Mouse (Mus musculus): ENCODE measurements around the gene Rnf5. TPM values are rescaled to one million over a fixed set of nuclear protein-coding genes. Genes with fewer than 3 reads are reported as not detected.
A peak's percentile ranks its signal among the peaks of the same experiment; 100 is the strongest.

The Rnf5 gene
- polyA plus RNA-seq, 1 experiment from 2014 or later: 104 TPM

- Histone ChIP-seq H3K27ac (ENCODE audit: low read length) (peak overlapping the region; percentile 93; the same call in 1 of the 2 replicates), H3K4me3 (ENCODE audit: low read depth, low read length) (peak overlapping the region; percentile 73), H3K4me1 (ENCODE audit: control insufficient read depth, insufficient read depth, low read length) (peaks cover 27% of the 10 kb centered on the region), H3K9me3 (ENCODE audit: control insufficient read depth, low read depth, low read length) (no peaks in the 10 kb centered on the region), H3K27me3 (ENCODE audit: control insufficient read depth, insufficient read depth, low read length) (no peaks in the 10 kb centered on the region), H3K4me2 (replicated peaks; ENCODE audit: low read depth, low read length) (peak overlapping the region; percentile 95), H3K36me3 (ENCODE audit: control insufficient read depth, insufficient read depth, low read length) (peaks cover 14% of the 10 kb centered on the region), H3K9ac (replicated peaks; ENCODE audit: low read depth, low read length) (peak overlapping the region; percentile 96)
- no peak for ATAC-seq (ENCODE audit: insufficient number of reproducible peaks, insufficient read depth, low FRiP score, low read depth)
- WGBS: 10% methylated on average over 32 of the region's 32 CpGs
These were observed 2.9 kb upstream of the Rnf5 start for GRCm38 (mm10) chr17:34606186-34607039.

- Histone ChIP-seq H3K27ac (ENCODE audit: low read length) (peak overlapping the region; percentile 93), H3K4me2 (replicated peaks; ENCODE audit: low read depth, low read length) (peak overlapping the region; percentile 95), H3K36me3 (ENCODE audit: control insufficient read depth, insufficient read depth, low read length) (peaks cover 8% of the 10 kb centered on the region; the same call in 1 of the 2 replicates), H3K9ac (replicated peaks; ENCODE audit: low read depth, low read length) (peak overlapping the region; percentile 96), H3K9me3 (ENCODE audit: control insufficient read depth, low read depth, low read length) (no peaks in the 10 kb centered on the region), H3K4me3 (ENCODE audit: low read depth, low read length) (peak overlapping the region; percentile 73), H3K4me1 (ENCODE audit: control insufficient read depth, insufficient read depth, low read length) (peaks cover 27% of the 10 kb centered on the region), H3K27me3 (ENCODE audit: control insufficient read depth, insufficient read depth, low read length) (no peaks in the 10 kb centered on the region)
- under 1% methylated on average over 29 of the region's 30 CpGs for WGBS
- peak; percentile 30 for ATAC-seq (ENCODE audit: insufficient number of reproducible peaks, insufficient read depth, low FRiP score, low read depth)
These were observed 2.1 kb upstream of the Rnf5 start for GRCm38 (mm10) chr17:34605609-34606008.

- Histone ChIP-seq H3K4me3 (ENCODE audit: low read depth, low read length) (peak overlapping the region; percentile 73), H3K36me3 (ENCODE audit: control insufficient read depth, insufficient read depth, low read length) (peaks cover 9% of the 10 kb centered on the region; the same call in 1 of the 2 replicates), H3K4me1 (ENCODE audit: control insufficient read depth, insufficient read depth, low read length) (peaks cover 27% of the 10 kb centered on the region), H3K27ac (ENCODE audit: low read length) (peak overlapping the region; percentile 93), H3K9ac (replicated peaks; ENCODE audit: low read depth, low read length) (peak overlapping the region; percentile 41), H3K27me3 (ENCODE audit: control insufficient read depth, insufficient read depth, low read length) (no peaks in the 10 kb centered on the region), H3K4me2 (replicated peaks; ENCODE audit: low read depth, low read length) (peak overlapping the region; percentile 95), H3K9me3 (ENCODE audit: control insufficient read depth, low read depth, low read length) (no peaks in the 10 kb centered on the region)
- 16% methylated on average over 24 of the region's 24 CpGs for WGBS
- 0 out of 2 replicates have a peak, but pooled peaks have one; percentile 0 for ATAC-seq (ENCODE audit: insufficient number of reproducible peaks, insufficient read depth, low FRiP score, low read depth)
These were observed 1.2 kb upstream of the Rnf5 start for GRCm38 (mm10) chr17:34604511-34605237.

DNA sequence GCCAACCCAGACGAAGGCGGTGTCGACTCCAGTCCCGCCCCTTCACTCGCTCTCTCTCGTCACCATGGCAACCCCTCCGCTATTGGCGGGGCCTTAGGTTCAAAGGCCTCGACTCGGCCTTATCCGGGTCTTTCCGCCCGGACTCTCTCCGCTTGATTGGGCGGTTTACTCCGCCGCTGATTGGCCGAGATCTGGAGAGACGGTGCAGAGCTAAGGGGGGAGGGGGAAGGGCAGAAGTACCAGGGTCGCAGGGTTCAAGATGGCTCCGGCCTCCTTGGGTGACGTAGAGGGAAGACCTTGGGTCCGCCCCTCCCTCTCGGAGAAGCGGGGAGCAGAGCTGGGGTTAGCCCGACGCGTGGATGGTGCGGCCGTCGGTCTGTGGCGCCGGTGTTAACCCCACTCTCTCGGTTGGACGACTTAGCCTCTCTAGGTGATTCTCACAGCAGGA is 595 bp upstream of the Rnf5 start, which contains the start of gene Agpat1:
TSS of gene Agpat1 (plus strand) at position 202 of the 448 bp plus-strand sequence.
- peak within 1 kb of the TSS; percentile 84 for H3K9ac ChIP-seq (replicated peaks; ENCODE audit: low read depth, low read length)
- no peaks in the 10 kb centered on the region for H3K27me3 ChIP-seq (ENCODE audit: control insufficient read depth, insufficient read depth, low read length)
- H3K4me2 ChIP-seq (replicated peaks; ENCODE audit: low read depth, low read length): peak within 1 kb of the TSS; percentile 95
- peaks cover 27% of the 10 kb centered on the region for H3K4me1 ChIP-seq (ENCODE audit: control insufficient read depth, insufficient read depth, low read length)
- no peaks in the 10 kb centered on the region for H3K9me3 ChIP-seq (ENCODE audit: control insufficient read depth, low read depth, low read length)
- H3K4me3 ChIP-seq (ENCODE audit: low read depth, low read length): peak within 1 kb of the TSS; percentile 76
- H3K27ac ChIP-seq (ENCODE audit: low read length): peak within 1 kb of the TSS; percentile 93
- H3K36me3 ChIP-seq (ENCODE audit: control insufficient read depth, insufficient read depth, low read length): peaks cover 9% of the 10 kb centered on the region; the same call in 1 of the 2 replicates
- ATAC-seq (ENCODE audit: insufficient number of reproducible peaks, insufficient read depth, low FRiP score, low read depth): peak; percentile 89
- under 1% methylated on average over 33 of the region's 35 CpGs for WGBS

GRCm38 (mm10) chr17:34601796-34602195 is 1.7 kb downstream of the Rnf5 start:
- WGBS: 88% methylated on average over 12 of the region's 12 CpGs
- ATAC-seq (ENCODE audit: insufficient number of reproducible peaks, insufficient read depth, low FRiP score, low read depth): no peak

GRCm38 (mm10) chr17:34599891-34600290 is 3.6 kb downstream of the Rnf5 start:
- 79% methylated on average over 9 of the region's 9 CpGs for WGBS
- Histone ChIP-seq H3K4me1 (ENCODE audit: control insufficient read depth, insufficient read depth, low read length) (peaks cover 31% of the 10 kb centered on the region; the same call in 1 of the 2 replicates), H3K4me2 (replicated peaks; ENCODE audit: low read depth, low read length) (no peak overlapping the region), H3K9me3 (ENCODE audit: control insufficient read depth, low read depth, low read length) (no peaks in the 10 kb centered on the region), H3K27me3 (ENCODE audit: control insufficient read depth, insufficient read depth, low read length) (no peaks in the 10 kb centered on the region), H3K9ac (replicated peaks; ENCODE audit: low read depth, low read length) (no peak overlapping the region), H3K36me3 (ENCODE audit: control insufficient read depth, insufficient read depth, low read length) (peaks cover 21% of the 10 kb centered on the region; the same call in 1 of the 2 replicates), H3K4me3 (ENCODE audit: low read depth, low read length) (no peak overlapping the region), H3K27ac (ENCODE audit: low read length) (no peak overlapping the region)
- ATAC-seq (ENCODE audit: insufficient number of reproducible peaks, insufficient read depth, low FRiP score, low read depth): no peak

More at GRCm38 (mm10) chr17:34601796-34602195, 1.7 kb downstream of the Rnf5 start:
- Histone ChIP-seq H3K27ac (ENCODE audit: low read length) (no peak overlapping the region), H3K27me3 (ENCODE audit: control insufficient read depth, insufficient read depth, low read length) (no peaks in the 10 kb centered on the region), H3K4me1 (ENCODE audit: control insufficient read depth, insufficient read depth, low read length) (peaks cover 32% of the 10 kb centered on the region), H3K9ac (replicated peaks; ENCODE audit: low read depth, low read length) (no peak overlapping the region; the same call in 1 of the 2 replicates), H3K4me3 (ENCODE audit: low read depth, low read length) (no peak overlapping the region), H3K36me3 (ENCODE audit: control insufficient read depth, insufficient read depth, low read length) (peaks cover 9% of the 10 kb centered on the region; the same call in 1 of the 2 replicates), H3K9me3 (ENCODE audit: control insufficient read depth, low read depth, low read length) (no peaks in the 10 kb centered on the region), H3K4me2 (replicated peaks; ENCODE audit: low read depth, low read length) (0 out of 2 replicates have a peak overlapping the region, but pooled peaks have one; percentile 90)

DNA sequence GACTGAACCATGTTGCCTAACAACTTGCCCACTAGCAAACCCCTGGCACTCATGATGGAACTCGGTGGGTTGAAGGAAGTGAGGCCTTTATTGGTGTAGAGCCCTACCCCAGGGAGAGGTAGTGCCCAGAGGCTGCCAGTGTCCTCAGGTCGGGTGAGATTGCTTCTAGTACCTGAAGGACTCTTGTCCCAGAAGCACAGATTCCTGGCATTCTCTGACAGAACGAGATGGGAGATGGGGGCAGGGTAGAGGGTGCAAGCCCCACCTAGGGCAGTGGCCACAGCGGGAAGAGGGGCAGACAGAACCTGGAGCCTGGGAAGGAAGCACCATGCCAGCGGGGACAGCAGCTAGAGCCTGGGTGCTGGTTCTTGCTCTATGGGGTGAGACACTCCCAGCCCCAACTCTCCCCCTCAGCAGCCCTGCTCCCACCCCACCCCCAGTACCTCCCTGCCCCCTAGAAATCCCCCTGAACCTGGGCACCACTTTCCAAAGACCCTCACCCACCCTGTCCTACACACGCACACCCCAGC is 5.9 kb downstream of the Rnf5 start, which contains the start of gene Ager:
TSS of gene Ager (plus strand) at position 297 of the 530 bp plus-strand sequence.
- no peaks in the 10 kb centered on the region for H3K27me3 ChIP-seq (ENCODE audit: control insufficient read depth, insufficient read depth, low read length)
- no peak for ATAC-seq (ENCODE audit: insufficient number of reproducible peaks, insufficient read depth, low FRiP score, low read depth)
- H3K4me1 ChIP-seq (ENCODE audit: control insufficient read depth, insufficient read depth, low read length): peaks cover 36% of the 10 kb centered on the region; the same call in 1 of the 2 replicates
- WGBS: 17% methylated on average over 6 of the region's 6 CpGs
- H3K36me3 ChIP-seq (ENCODE audit: control insufficient read depth, insufficient read depth, low read length): peaks cover 26% of the 10 kb centered on the region
- H3K27ac ChIP-seq (ENCODE audit: low read length): peak within 1 kb of the TSS; percentile 58; the same call in 1 of the 2 replicates
- H3K9me3 ChIP-seq (ENCODE audit: control insufficient read depth, low read depth, low read length): no peaks in the 10 kb centered on the region
- 0 out of 2 replicates have a peak within 1 kb of the TSS, but pooled peaks have one; percentile 14 for H3K9ac ChIP-seq (replicated peaks; ENCODE audit: low read depth, low read length)
- H3K4me2 ChIP-seq (replicated peaks; ENCODE audit: low read depth, low read length): no peak within 1 kb of the TSS
- H3K4me3 ChIP-seq (ENCODE audit: low read depth, low read length): no peak within 1 kb of the TSS

GRCm38 (mm10) chr17:34596098-34596497 is 7.4 kb downstream of the Rnf5 start:
- no peak overlapping the region for H3K9ac ChIP-seq (replicated peaks; ENCODE audit: low read depth, low read length)
- H3K27me3 ChIP-seq (ENCODE audit: control insufficient read depth, insufficient read depth, low read length): no peaks in the 10 kb centered on the region
- H3K4me1 ChIP-seq (ENCODE audit: control insufficient read depth, insufficient read depth, low read length): peaks cover 33% of the 10 kb centered on the region
- H3K4me2 ChIP-seq (replicated peaks; ENCODE audit: low read depth, low read length): no peak overlapping the region
- 59% methylated on average over 8 of the region's 8 CpGs for WGBS
- ATAC-seq (ENCODE audit: insufficient number of reproducible peaks, insufficient read depth, low FRiP score, low read depth): no peak
- no peak overlapping the region for H3K4me3 ChIP-seq (ENCODE audit: low read depth, low read length)
- no peaks in the 10 kb centered on the region for H3K9me3 ChIP-seq (ENCODE audit: control insufficient read depth, low read depth, low read length)
- H3K27ac ChIP-seq (ENCODE audit: low read length): no peak overlapping the region
- H3K36me3 ChIP-seq (ENCODE audit: control insufficient read depth, insufficient read depth, low read length): peaks cover 22% of the 10 kb centered on the region

Data from stomach, embryonic 14.5 days (tissue).